Mouse (Mus musculus): ENCODE results near the gene Inpp5e.
"Not testable (repeated sequence)": the region's sequence is repeated elsewhere in the genome, so short reads cannot be mapped to it uniquely, and the experiment has no call there.

Gene Inpp5e

DNA sequence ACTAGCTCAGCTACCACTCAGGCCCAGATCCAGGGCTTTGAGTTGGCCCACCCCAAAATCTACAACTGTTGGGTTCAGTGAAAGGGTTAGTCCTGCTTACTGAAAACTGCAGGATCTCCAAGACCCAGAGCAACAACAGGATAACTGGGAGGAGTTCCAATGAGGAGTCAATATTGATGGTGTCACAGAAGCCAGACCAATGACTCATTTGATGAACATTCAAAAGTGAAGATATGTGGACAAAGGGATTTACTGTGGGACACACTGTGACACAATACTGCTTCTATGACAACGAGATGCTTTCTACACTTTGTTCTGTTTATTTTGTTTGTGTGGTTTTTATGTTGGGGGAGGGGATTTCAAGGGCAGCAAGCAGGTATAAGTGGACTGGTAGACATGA is 9.1 kb upstream of the Inpp5e start:
- no peak for DNase-seq (ENCODE audit: low spot score)

DNA sequence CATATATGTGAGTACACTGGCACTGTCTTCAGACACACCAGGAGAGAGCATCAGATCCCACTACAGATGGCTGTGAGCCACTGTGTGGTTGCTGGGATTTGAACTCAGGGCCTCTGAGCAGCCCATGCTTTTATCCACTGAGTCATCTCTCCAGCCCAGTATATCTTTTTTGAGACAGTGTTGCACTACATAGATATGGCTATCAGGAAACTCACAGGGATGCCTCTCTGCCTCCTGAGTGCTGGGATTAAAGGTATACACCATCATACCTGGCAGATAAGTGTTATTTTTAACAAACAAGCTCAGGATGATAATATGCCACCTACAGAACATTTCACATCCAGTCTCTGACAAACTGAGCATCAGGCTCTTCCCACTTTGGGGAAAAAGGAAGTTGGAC is 8.1 kb upstream of the Inpp5e start:
- DNase-seq (ENCODE audit: low spot score) = no peak

DNA sequence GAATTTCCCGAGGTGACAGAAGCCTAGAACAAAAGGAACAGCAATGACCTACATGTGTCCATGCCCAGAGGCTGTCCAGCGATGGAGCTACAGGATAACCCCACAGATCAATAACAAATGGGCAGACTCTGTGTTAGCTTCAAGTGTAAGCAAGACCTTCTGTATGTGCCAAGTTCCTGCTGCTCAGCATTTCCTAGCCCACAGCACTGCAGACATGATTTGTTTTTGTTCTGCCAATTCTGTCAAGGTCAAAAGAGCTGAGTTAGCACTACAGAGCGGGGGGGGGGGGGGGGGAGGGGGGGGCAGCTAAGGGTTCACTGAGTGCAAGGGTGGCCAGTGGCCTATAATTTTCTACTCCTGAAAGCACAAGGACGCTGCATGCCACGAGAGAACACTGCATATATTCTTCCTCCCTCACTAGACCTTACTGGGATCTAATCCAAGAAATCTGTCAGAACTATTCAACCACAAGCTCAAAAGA is 2.0 kb upstream of the Inpp5e start:
- DNase-seq (ENCODE audit: low spot score) = no peak

DNA sequence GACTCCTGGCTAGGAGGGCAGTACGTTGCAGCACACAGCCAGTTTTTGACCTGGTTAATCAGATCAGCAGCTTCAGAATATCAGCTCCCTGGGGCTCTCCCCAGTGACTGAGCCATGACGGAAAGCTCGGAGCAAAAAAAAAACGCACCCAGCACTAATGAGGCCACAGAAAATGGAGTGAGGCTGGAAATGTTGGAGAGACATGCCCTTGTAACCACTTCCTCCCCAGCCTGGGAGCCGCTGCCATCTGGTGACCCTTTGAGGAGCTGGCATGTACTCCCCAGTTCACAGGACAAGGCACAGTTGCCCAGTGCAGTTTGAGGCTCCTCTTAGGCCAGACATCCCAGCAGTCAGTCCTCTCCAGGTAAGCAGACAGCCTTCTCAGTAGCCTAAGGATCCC is 1.1 kb upstream of the Inpp5e start:
- DNase-seq (ENCODE audit: low spot score) = no peak

DNA sequence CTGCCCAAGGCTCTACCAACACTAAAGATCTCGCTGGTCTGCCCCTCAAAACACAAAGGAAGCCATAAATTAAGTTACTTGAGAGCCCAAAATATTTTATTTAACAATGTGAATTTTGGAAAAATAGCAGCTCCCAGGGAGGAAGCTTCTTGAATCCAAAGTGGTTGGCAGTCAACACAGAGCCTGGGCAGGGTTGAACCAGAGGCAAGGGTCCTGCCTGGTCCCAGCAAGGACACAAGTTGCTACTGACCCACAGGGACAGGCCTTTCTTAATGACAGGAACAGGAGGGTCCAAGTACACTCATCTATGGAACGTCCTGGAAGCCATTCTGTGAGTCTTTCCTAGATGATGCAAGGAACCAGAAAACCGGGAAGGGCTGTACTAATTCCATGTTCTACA is 359 bp upstream of the Inpp5e start:
- no peak for DNase-seq (ENCODE audit: low spot score)

DNA sequence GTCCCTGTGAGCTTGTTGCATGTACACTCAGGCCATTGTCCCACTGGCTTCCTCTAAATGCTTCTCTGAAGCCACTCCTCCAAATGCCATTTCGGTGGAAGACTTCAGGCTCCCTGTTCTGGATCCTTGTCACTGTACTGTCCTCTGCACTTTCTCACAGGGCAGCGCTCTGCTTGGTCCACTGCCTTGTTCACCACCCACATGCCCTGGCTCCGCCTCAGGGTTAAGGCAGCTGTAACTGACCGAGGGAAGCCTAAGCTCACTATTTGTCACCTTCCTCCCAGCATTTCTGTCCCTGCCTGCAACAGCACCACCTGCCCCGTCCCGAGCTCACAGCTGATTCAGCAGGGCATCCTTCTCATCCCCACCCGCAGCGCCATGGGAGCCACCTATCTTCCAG is 5.7 kb downstream of the Inpp5e start:
- no peak for DNase-seq (ENCODE audit: low spot score)

DNA sequence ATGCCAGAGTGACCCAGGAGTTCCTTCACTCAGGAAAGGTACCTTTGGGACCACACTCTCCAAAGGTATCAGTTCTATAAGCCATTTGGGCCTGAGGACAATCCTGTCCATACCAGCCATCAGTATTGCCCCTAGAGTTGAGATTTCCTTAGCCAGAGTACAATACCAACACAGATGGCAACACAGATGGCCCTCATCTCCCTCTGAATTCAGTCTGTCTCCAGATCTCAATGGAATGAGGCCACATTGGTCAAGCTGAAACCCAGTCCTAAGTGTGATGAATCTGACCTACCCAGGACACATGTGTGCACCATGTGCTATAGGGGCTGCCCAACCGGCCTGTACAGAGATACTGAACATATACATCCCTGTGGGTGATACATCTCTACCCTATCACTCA is 6.7 kb downstream of the Inpp5e start:
- no peak for DNase-seq (ENCODE audit: low spot score)

DNA sequence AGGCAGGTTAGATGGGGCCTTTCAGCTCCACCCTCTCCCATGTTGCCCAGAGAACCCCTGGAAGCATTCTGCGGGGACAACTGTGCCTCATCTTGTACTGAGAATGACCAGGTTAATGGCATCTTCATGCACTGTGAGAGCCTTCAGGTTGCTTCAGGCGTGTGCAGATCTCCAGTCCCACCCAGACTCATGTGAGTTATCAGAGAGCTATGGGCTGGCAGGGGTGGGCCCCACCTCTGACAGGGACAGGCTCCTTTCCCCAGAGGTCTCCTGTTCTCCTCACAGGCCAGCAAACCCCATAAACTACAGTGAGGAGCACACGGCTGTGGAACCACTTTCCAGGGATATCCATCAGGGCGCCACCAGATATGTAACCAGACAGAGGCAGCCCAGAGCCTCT is 8.0 kb downstream of the Inpp5e start:
- no peak for DNase-seq (ENCODE audit: low spot score)

DNA sequence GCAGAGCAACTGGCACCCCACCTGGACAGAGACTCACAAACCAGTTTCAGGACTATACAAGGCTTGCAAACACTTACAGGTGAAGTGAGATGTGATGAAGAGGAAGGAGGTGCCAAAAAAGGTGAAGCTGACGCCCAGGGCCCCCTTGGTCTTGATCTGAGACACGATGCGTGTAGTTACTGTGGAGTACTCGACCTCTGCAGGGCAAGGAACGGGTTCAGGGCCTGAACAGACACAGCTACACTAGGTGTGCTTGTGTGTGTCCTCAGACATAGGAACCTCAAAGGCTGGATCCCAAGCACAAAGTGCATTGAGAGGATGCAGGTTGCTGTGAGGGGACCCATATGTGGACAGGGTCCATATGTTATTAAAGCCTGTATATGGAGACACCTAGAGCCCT is 8.7 kb downstream of the Inpp5e start:
- no peak for DNase-seq (ENCODE audit: low spot score)

DNA sequence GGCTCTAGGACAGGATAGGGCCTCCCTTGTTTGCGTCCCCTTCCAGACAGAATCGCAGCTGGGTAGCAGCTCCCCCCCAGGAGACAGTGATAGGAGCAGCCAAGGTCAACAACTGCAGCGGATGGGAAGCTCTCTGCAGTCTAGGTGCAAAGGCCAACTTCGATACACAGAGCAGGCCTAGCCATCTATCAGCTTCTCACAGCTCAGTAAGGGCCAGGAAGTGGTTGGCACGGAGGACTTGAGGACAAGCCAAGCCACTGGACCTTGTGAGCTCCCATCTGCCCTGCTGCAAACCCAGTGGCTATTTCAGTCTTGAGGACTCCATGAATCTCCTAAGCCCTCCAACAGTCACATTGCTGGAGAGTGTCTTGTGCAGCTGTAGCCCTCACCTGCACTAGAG is 9.4 kb downstream of the Inpp5e start:
- DNase-seq (ENCODE audit: low spot score) = no peak

DNA sequence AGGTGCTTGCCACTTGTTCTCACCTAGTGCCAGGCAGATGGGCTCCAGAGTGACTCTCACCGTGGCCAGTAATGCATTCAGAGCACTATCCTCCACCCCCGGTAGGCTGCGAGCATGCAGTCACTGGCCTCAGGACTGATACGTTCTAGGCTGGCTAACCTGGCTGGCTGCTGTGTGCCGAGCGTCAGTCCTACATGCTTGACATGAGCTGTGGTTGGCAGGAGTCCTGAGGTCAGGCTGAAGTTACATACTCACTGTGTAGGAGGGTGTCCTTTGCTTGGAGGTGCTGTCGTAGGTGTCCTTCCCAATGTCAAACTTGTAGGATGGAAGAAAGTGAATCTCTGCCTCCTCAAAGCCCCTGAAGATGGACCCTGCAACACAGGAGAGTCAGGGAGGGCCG is 10.0 kb downstream of the Inpp5e start:
- no peak for DNase-seq (ENCODE audit: low spot score)

DNA sequence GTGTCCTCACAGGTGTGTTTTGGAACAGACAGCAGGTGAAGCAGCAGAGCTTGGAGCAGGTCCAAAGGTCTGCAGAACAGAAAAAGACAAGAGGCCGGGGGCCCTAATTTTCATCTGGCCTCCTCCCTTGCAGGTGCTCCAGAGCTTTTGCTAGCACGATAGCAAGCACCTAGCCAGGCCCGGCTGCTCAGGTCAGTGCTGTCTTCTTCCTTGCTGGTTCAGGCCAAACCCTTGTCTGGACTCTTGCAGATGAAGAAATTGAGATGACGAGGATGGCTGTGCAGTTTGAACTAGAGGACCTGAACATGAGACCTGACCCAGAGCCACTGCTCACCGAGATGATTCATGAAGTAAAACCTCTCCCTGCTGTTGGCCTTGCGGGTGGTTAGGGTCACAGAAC is 17.4 kb downstream of the Inpp5e start:
- DNase-seq (ENCODE audit: low spot score) = no peak

DNA sequence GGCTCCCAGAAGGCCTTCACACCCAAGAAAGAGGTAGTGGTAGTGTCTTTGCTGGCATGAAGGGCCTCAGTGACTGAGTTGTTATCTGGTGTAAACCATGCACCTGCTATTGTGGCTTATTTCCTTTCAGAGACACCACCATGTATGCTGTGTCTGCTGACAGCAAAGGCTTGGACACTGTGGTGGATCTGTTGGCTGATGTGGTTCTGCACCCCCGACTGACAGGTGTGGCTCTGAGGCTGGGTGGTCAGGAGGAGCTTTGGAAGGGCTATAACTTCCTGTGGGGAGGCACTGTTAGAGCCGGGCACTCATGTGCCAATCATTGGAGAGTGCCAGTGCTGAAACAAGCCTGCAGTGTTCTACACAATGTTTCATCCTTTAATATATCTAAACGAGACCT is 18.0 kb downstream of the Inpp5e start:
- DNase-seq (ENCODE audit: low spot score) = no peak

DNA sequence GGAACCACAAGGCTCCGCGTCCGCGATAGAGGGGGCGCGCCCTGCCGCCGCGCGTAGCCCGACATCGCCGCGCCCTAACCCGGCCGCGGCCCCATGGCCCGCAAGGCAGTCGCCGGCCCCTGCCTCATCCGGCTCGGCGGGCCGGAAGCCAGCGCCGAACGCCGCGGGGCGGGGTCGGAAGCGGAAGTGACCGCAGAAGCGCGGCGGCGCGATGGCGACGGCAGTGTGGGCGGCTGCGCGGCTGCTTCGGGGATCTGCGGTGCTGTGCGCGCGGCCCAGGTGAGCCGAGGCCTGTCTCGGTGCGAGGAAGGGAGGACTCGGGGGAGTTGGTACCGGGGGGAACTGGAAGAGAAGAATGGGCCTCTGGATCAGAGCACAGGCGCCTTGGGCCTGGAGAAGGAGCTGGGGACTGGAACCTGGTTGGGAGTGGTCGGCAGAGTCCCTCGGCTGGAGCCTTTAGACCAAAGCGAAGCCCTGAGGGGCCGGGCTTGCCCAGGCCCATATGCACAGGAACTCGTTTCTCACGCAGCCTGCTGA is 19.8 kb downstream of the Inpp5e start, which contains the start of the genes Entr1 and Pmpca:
Entr1 (minus strand) TSS at position 163 of the 537 bp plus-strand sequence.
Pmpca (plus strand) TSS at position 186 of the 537 bp plus-strand sequence.
- DNase-seq (ENCODE audit: low spot score) = no peak

DNA sequence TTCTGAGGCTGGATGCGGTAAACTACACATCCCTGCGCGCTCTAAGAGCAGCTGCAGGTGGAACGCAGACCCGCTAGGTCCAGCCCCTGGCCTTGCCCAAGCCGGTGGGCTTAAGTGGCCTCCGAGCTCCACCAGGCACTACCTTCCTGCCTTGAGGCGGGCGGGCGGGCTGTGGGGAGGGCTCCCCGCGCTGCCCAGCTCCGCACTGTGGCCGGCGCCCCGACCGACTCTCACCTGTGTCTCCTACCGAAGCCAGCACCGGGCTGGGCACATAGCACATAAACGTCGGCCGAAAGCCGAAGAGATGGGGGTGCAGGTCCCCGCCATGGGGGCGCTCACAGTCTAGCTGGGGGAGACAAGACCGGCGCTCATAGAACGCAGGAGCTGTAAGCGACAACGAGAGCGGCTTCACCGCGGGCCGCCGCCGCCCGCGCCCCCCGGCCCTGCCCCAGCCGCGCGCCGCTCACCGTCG is 20.3 kb downstream of the Inpp5e start:
- DNase-seq (ENCODE audit: low spot score) = no peak

DNA sequence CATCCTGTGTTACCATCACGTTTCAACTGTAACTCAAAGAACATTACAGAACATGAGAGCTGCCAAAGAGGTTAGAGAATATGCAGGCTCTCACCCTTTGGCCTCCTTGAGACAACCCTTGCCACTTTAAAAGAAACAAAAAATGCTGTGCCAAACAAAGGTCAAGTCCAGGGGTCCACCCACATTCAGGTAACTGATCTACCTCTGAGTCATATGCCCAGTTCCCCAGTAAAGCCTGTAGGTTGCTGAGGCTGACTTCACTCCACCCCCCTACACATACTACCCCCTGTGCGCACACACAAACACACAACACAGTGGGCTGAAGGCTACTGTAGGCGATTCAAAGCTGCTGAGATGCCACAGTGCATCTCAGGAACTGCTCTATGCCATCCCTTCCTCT is 21.3 kb downstream of the Inpp5e start:
- DNase-seq (ENCODE audit: low spot score) = no peak

DNA sequence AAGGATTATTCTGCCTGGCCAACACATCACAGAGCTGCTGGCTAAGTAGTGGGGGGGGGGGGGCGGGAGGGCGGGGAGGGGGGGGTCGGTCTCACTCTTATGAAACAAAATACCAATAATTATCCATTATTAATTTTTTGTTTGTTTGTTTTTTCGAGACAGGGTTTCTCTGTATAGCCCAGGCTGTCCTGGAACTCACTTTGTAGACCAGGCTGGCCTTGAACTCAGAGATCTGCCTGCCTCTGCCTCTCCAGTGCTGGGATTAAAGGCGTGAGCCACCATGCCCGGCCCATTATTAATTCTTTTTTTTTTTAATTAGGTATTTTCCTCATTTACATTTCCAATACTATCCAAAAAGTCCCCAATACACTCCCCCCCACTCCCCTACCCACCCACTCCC is 28.1 kb downstream of the Inpp5e start:
- not testable (repeated sequence) for DNase-seq (ENCODE audit: low spot score)

DNA sequence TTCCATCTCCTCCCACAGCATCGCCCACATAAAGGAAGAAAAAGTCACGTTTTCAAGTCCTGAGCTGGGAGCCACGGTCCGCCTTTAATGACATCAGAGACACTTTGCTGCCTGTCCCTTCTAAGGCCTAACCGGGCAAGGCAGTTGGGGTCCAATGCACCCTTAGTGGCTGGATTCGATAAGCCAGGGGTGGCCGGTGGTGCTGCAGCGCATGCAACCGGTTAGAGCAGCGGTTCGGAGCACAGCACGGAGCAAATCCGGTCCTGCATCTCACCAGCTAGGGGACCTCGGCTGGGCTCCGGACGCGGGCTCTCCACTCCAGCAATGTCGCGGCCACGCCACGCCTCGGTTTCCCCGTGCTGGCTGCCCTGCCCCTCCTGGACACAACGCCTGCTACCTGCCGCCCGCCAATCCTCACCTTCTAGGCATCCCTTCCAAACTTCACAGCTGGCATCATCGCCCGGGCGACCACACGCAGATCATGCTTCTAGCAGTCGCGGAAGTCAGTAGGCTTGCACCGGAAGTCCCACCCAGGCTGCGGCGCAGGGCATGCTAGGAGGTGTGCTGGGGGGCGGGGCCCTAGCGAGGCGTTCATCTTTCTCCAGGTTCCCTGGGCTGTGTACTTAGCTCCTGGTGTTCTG is 28.8 kb downstream of the Inpp5e start, which contains the start of gene Snapc4:
Snapc4 (minus strand) TSS at position 523 of the 641 bp plus-strand sequence.
- no peak for DNase-seq (ENCODE audit: low spot score)

DNA sequence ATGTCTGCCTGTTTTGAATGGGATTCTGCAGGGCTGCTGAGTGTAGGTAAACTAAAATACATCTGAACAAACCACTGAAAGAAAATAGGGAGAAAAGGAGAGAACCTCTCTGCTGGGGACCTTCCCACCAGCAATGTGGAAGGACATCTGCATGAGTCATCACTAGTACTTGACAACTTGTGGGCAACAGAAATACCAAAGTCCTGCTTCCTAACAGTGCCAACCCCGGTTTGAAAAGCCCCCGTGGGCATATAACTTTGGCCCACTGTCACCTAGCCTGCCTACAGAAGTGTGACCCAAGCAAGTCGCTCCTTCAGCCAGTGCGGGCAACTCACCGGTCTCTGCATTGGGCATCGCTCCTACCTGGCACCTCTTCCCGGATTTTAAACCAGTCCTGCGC is 36.6 kb downstream of the Inpp5e start:
- no peak for DNase-seq (ENCODE audit: low spot score)

DNA sequence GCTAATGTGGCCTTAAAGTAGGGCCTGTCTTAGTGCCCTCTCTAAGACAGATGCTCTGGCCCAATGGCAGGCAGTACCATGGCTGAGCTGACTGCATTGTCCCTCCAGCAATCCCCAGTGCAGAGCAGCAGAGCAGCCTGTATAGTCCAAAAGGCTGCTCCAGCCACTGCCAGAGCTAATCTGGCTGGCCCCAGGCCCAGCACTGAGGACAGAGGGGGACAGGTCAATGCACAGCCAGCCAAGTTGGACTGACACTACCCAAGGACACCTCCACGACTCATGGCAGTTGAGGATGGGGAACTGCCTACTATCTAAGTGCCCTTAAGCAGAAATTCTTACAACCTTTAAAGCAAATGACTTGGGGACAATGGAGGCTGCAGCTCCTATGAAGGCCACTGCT is 40.4 kb downstream of the Inpp5e start:
- DNase-seq (ENCODE audit: low spot score) = no peak

DNA sequence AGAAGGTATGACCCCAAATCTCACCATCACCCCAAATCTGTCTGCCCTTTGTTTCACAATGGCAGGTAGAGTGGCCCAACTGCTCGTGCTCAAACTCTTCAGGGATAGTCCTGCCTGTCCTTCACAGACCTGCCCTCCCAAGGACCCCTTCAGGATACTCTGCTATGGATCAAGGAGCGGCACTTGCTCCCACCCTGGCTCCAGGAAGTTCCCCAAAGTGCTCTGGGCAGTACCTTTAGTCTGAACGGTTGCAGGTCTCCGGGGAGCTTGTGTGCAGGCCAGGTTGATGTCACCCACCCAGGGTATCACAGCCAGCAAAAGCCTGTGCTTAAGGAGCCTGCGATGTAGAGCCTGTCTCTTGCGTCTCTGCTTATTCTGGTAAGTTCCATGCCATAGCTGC is 41.1 kb downstream of the Inpp5e start:
- no peak for DNase-seq (ENCODE audit: low spot score)

DNA sequence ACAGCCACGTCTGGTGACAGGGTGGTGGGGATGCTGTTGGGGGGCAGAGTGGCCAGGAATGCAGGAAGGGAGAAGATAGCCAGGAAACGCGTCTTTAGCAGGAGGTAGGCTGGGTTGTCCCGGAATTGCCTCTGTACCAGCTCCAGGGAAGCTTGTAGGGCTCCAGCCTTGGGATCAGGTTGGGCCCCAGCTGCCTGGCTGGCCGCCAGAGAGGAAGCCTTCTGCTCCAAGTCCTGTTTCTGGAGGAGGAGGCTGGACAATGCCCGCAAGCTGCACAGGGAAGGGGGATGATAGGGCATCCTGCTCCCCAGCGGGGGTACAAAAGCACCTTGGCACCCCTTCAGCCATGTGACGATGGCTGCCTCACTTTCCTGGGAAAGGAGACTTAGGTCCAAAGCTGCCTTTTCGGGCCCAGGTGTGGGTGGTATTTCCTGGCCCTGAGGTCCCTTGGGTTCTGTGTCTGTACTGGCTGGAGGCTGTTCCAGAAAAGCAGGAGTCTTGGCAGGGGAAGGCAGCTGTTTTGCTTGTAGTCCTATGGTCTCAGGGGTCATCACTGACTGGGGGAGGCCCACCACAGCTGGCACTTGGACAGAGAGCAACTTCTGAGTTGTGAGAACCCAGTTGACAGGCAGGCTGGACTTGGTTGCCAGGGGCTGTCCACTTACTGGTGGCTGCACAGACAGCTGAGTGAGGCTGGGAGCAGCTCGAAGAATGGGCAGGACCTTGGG is 44.1 kb downstream of the Inpp5e start:
- no peak for DNase-seq (ENCODE audit: low spot score)

DNA sequence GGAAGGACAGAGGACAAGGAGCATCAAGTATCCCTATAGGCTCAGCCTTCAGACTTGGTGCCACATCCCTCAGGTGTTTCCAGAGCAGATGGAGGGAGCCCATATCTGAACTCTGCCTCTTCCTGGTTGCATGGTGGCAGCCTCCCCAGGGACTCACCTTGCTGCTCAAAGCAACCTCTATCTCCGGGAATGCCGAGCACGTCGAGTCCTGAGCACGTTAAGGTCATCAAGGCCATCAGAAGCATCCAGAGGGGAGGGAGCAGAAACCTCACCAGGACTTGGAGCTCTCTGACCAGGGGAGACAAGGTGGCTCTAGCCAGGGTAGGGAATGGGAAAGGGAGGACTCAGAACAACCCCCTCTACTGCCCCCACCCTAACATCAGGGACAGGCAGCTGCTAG is 45.5 kb downstream of the Inpp5e start:
- no peak for DNase-seq (ENCODE audit: low spot score)
